Mouse (Mus musculus) midbrain, embryonic 15.5 days (tissue): ENCODE data around the gene Mrpl22. TPM values are rescaled to one million over a fixed set of nuclear protein-coding genes. Genes with fewer than 3 reads are reported as not detected.
"Not testable (repeated sequence)": the region's sequence is repeated elsewhere in the genome, so short reads cannot be mapped to it uniquely, and the experiment has no call there.

Experiments used
- ATAC-seq: fragments of 200-750 bp; cut with Nextera tagmentation; replicated peaks from 2 replicates; pipeline ENCODE4 v1.8.0; 2017; ENCODE audit warnings: moderate TSS enrichment
- H3K27ac ChIP-seq: fragments of 300-500 bp; sonication (generic); 2 replicates; pipeline ENCODE4 v1.5.1; 2015; ENCODE audit warnings: mild to moderate bottlenecking, inconsistent platforms
- H3K27me3 ChIP-seq: fragments of 300-500 bp; sonication (generic); replicated peaks from 2 replicates; pipeline ENCODE4 v1.6.1; 2015; ENCODE audit warnings: inconsistent platforms
- H3K36me3 ChIP-seq: fragments of 300-500 bp; sonication (generic); replicated peaks from 2 replicates; pipeline ENCODE4 v1.6.1; 2015; ENCODE audit warnings: inconsistent platforms
- H3K4me1 ChIP-seq: fragments of 300-500 bp; sonication (generic); 2 replicates; pipeline ENCODE4 v1.6.1; 2015; ENCODE audit warnings: inconsistent platforms
- H3K4me2 ChIP-seq: fragments of 300-500 bp; sonication (generic); 2 replicates; pipeline ENCODE4 v1.6.1; 2015; ENCODE audit warnings: inconsistent platforms, mild to moderate bottlenecking, moderate library complexity
- H3K4me3 ChIP-seq: fragments of 300-500 bp; sonication (generic); 2 replicates; pipeline ENCODE4 v1.5.1; 2015; ENCODE audit warnings: mild to moderate bottlenecking, inconsistent platforms
- H3K9ac ChIP-seq: fragments of 300-500 bp; sonication (generic); 2 replicates; pipeline ENCODE4 v1.6.1; 2015; ENCODE audit warnings: mild to moderate bottlenecking, inconsistent platforms
- H3K9me3 ChIP-seq: fragments of 300-500 bp; sonication (generic); 2 replicates; pipeline ENCODE4 v1.6.1; 2016; ENCODE audit warnings: inconsistent platforms
- WGBS: fragments of 180-500 bp; shearing (Covaris S2); methylation state at CpG from one replicate; pipeline ENCODE4 v1.1.7; 2015; ENCODE audit warnings: mixed read lengths; 5-methylcytosine and 5-hydroxymethylcytosine counted together
- polyA plus RNA-seq: library from polyadenylated mRNA; unstranded; fragments of >200 nt; fragmentation: Nextera tagmentation; extraction: Ambion mirVana; gene quantifications from 2 replicates; pipeline ENCODE4 v1.2.1, GENCODE M21; 2015

Gene Mrpl22
- polyA plus RNA-seq, 1 experiment from 2014 or later = 95.2 TPM

DNA sequence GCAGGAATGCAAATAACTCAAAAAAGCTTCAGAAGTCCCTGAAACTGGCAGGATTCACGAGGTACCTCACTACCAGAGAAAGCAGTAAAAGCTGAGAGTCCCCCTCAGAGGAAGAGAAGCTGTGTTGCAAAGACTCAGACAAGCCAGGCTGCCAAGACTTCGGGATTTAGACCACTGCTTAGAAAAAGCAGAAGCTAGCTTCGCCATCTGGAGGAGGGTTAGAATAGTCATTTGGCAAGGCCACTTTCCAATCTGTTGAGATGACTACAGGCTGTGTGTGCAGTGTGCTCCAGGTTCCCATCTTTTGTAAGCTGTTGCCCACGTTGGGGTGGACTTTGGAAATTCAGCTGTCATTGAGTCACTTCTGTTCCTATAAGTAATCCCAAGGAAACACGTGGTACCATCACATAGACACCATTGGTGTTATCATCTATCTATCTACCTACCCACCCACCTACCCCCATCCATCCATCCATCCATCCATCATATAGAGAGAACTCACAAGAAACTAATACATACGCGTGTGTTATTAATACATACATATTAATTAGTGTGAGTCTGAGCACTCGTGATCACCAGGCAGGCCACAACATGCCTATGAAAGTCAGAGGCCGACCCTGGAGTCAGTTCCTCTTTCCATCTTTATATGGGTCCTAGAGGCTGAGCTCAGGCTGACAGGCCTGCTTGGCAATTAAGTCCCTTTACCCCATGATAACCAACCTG lies 27.6 kb upstream of the Mrpl22 start:
- Histone ChIP-seq H3K4me3 (no peak overlapping the region), H3K9me3 (no peaks in the 10 kb centered on the region), H3K9ac (no peak overlapping the region), H3K4me2 (no peak overlapping the region), H3K27ac (no peak overlapping the region), H3K4me1 (no peaks in the 10 kb centered on the region), H3K27me3 (no peaks in the 10 kb centered on the region), H3K36me3 (peaks cover 61% of the 10 kb centered on the region)
- ATAC-seq = no peak
- WGBS = 92% methylated on average over 9 of the region's 9 CpGs

DNA sequence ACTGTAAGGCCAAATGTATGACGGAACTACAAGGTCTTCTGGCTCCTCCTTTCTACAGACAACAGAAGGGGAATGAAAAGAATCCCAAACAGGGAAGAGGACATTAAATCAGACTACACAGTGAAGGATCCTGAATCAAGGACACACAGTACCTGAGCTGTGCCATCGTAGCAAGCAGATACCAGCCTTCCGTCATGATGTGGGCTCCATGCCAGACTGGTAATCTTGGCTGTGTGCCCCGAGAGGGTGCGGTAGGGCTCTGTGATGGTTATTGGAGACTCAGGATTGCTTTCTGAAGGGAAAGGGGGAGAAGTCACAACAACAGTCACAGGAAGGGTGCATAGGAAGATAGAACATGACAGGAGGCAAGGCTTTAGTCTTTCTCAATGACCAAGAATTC lies 25.2 kb upstream of the Mrpl22 start:
- Histone ChIP-seq H3K27me3 (no peaks in the 10 kb centered on the region), H3K9me3 (no peaks in the 10 kb centered on the region), H3K9ac (no peak overlapping the region), H3K27ac (no peak overlapping the region), H3K4me2 (no peak overlapping the region), H3K4me3 (no peak overlapping the region), H3K4me1 (no peaks in the 10 kb centered on the region), H3K36me3 (peaks cover 60% of the 10 kb centered on the region)
- no peak for ATAC-seq
- WGBS = 90% methylated on average over 5 of the region's 5 CpGs

DNA sequence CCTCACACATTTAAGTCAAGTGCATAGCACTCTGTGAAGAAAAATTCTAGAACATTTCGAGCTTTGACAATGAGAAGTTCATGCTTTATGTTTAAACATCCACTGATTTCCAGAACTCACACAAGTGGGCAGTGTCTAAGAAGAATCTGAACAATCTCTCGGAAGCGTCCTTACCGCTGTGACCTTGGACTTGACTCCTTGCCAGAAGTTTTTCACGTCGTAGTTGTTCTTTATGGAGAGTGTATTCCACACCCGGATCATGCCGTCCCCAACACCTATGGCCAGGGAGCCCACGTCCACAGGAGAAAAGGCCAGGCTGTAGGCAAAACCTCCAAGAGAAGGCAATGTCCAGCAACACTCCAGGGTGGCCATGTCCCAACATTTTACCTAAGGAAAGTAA lies 16.0 kb upstream of the Mrpl22 start:
- Histone ChIP-seq H3K4me1 (no peaks in the 10 kb centered on the region), H3K4me3 (no peak overlapping the region), H3K4me2 (no peak overlapping the region), H3K36me3 (peaks cover 47% of the 10 kb centered on the region), H3K27ac (no peak overlapping the region), H3K9ac (no peak overlapping the region), H3K9me3 (no peaks in the 10 kb centered on the region), H3K27me3 (no peaks in the 10 kb centered on the region)
- no peak for ATAC-seq
- WGBS = 95% methylated on average over 9 of the region's 9 CpGs

DNA sequence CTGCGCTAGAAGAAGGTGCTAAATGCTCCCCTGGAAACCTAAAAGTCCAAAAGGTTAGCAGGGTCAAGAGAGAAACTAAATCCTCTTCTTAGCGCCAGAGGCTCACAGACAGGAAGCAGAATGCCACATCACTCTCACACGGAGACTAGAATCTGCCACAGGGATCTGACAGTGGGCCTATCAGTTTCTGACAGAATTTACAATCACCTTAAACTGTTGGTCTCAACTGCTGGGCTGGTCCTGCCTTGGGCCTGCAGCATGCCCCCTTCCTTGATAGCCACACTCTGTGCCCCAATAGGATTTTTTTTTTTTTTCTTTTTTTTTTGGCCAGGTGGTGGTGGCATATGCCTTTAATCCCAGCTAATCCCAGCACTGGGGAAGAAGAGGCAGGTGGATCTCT lies 14.6 kb upstream of the Mrpl22 start:
- H3K36me3 ChIP-seq = peaks cover 40% of the 10 kb centered on the region
- no peak overlapping the region for H3K27ac ChIP-seq
- ATAC-seq = no peak
- no peaks in the 10 kb centered on the region for H3K9me3 ChIP-seq
- no peak overlapping the region for H3K4me2 ChIP-seq
- WGBS = 92% methylated on average over 3 of the region's 3 CpGs
- no peak overlapping the region for H3K4me3 ChIP-seq
- H3K27me3 ChIP-seq = no peaks in the 10 kb centered on the region
- H3K4me1 ChIP-seq = no peaks in the 10 kb centered on the region
- no peak overlapping the region for H3K9ac ChIP-seq

DNA sequence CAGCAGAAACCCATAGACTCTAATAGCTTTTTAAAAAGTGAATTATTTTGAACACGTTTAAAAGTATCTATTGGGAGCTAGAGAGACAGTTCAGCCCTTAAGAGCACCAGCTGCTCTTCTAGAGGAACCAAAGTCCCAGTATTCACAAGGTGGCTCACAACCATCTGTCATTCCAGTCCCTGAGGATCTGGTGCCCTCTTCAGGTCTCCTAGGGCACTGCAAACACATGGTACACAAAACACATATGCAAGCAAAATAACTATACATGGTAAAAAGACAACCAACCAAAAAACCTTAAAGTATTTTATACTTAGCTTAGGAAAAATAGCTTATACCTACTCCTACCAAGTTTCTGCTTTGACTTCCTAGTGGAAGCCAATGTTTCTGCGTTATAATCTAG lies 6.4 kb upstream of the Mrpl22 start:
- Histone ChIP-seq H3K9ac (no peak overlapping the region), H3K27ac (no peak overlapping the region), H3K27me3 (no peaks in the 10 kb centered on the region), H3K9me3 (no peaks in the 10 kb centered on the region), H3K36me3 (peaks cover 26% of the 10 kb centered on the region), H3K4me3 (no peak overlapping the region), H3K4me1 (peaks cover 9% of the 10 kb centered on the region), H3K4me2 (no peak overlapping the region)
- 92% methylated on average over 2 of the region's 2 CpGs for WGBS
- no peak for ATAC-seq

DNA sequence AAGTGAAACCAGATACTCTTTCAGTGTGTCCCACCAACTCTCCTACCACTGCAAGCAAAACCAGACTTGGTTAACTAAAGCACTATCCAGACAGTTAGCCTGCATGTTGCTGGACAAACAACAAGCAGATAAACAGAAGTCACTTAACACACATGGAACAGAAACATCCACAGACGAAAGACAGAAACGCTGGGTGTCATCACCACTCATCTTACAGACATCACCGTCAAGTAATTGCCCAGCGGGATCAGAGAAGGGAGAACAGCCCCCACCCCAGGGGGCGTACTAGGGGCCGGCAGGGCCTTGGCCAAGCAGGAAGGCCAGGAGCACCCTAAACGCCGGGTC lies 3.7 kb upstream of the Mrpl22 start:
- Histone ChIP-seq H3K9ac (peak overlapping the region; percentile 73), H3K27ac (peak overlapping the region; percentile 73)
- ATAC-seq = no peak

DNA sequence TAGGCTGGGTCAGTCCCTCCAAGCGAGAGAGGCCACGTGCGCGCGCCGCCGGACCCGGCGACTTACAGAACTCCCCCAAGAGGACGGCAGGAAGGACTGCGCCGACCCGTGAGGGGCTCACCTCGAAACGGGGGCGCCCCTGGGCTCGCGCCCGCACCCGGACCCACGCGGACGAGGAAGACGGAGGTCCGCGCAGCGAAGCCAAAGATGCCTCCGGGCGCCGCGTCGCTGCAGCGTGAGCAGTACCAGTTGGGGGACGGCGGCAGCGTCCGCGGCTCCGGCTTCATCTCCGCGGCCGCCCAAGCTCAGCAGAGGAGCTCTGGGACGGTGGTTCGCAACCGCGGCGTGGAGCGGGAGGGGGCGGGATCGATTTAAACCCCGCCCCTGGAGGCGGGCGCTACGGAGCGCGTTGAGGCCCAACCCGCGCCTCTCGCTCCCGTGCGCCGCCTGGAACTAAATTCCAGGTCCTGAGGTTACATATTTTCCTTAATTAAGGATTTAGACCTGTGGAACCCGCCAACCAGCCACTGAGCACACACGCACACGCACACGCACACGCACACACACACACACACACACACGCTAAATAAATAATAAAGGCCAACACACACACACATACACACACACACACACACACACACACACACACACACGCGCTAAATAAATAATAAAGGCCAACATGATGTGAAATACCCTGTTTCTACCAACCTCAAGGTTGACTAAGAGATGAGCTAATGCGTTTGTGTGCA lies 3.1 kb upstream of the Mrpl22 start, which contains the start of gene Gemin5:
TSS of gene Gemin5 (minus strand) at position 373 of the 749 bp plus-strand sequence.
- WGBS = 1% methylated on average over 71 of the region's 71 CpGs

More for the DNA sequence above, 3.7 kb upstream of the Mrpl22 start:
- Histone ChIP-seq H3K4me2 (peak overlapping the region; percentile 67), H3K4me3 (peak overlapping the region; percentile 87), H3K36me3 (peaks cover 16% of the 10 kb centered on the region), H3K9me3 (no peaks in the 10 kb centered on the region), H3K27me3 (no peaks in the 10 kb centered on the region), H3K4me1 (peaks cover 21% of the 10 kb centered on the region)
- WGBS = under 1% methylated on average over 8 of the region's 8 CpGs

DNA sequence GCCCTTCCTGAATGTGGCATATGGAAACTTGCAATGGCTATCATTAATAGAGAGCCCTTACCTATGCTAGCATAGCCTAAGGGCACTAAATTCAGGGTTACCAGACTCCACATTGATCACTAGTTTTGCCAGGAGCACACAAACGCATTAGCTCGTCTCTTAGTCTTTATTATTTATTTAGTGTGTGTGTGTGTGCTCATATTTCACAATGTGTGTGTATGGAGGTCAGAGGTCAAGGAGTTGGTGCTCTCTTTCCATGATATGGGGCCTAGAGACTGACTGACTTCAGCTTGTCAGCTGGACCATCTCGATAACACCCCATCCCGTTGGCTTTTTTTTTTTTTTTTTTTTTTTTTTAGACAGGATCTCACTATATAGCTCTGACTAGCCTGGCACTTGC lies 1.8 kb upstream of the Mrpl22 start:
- 93% methylated on average over 4 of the region's 4 CpGs for WGBS
- H3K4me3 ChIP-seq = no peak overlapping the region
- no peaks in the 10 kb centered on the region for H3K9me3 ChIP-seq
- H3K27ac ChIP-seq = no peak overlapping the region
- no peak overlapping the region for H3K4me2 ChIP-seq
- no peaks in the 10 kb centered on the region for H3K27me3 ChIP-seq
- H3K4me1 ChIP-seq = peaks cover 22% of the 10 kb centered on the region
- ATAC-seq = no peak
- no peak overlapping the region for H3K9ac ChIP-seq
- H3K36me3 ChIP-seq = peaks cover 25% of the 10 kb centered on the region

More for the DNA sequence above, 3.1 kb upstream of the Mrpl22 start, which contains the start of gene Gemin5:
- no peaks in the 10 kb centered on the region for H3K9me3 ChIP-seq
- peak within 1 kb of the TSS; percentile 87 for H3K4me3 ChIP-seq
- ATAC-seq = peak; percentile 83
- H3K36me3 ChIP-seq = peaks cover 16% of the 10 kb centered on the region
- peak within 1 kb of the TSS; percentile 67 for H3K4me2 ChIP-seq
- peak within 1 kb of the TSS; percentile 73 for H3K9ac ChIP-seq
- H3K27ac ChIP-seq = peak within 1 kb of the TSS; percentile 73
- H3K27me3 ChIP-seq = no peaks in the 10 kb centered on the region
- H3K4me1 ChIP-seq = peaks cover 22% of the 10 kb centered on the region

DNA sequence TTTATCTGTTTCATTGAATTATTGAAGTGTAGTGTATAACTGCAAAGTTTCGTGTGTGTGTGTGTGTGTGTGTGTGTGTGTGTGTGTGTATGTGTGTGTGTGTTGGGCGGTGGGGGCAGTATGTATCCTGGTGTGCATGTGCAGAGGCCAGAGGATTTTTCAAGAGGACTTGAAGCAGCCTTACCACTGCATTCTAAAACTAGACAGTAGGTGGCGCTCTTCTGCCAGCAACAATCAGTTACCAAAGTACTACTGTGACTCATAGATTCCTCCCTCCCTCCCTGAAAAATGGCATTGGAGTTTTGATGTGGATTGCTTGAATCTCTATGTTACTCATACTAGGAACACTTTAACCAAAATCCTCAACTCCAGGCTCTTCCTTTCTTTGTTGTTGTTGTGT lies 8.1 kb downstream of the Mrpl22 start:
- Histone ChIP-seq H3K9ac (no peak overlapping the region), H3K36me3 (peaks cover 32% of the 10 kb centered on the region), H3K9me3 (no peaks in the 10 kb centered on the region), H3K4me2 (no peak overlapping the region), H3K4me1 (no peaks in the 10 kb centered on the region), H3K27ac (no peak overlapping the region), H3K4me3 (no peak overlapping the region), H3K27me3 (no peaks in the 10 kb centered on the region)
- WGBS = 20% methylated on average over 3 of the region's 3 CpGs
- no peak for ATAC-seq

DNA sequence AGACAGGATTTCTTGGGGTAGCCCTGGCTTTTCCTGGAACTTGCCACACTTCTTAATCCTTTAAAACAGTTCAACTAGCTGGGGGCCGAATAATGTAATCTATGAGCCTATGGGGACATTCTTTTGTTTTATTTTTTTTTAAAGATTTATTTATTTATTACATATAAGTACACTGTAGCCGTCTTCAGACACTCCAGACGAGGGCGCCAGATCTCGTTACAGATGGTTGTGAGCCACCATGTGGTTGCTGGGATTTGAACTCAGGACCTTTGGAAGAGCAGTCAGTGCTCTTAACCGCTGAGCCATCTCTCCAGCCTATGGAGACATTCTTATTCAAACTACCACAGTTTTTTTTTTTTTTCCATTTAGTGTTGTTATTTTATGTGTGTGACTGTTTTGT lies 8.5 kb downstream of the Mrpl22 start:
- H3K9ac ChIP-seq, H3K27ac ChIP-seq, H3K4me2 ChIP-seq, H3K9me3 ChIP-seq, H3K4me1 ChIP-seq, H3K4me3 ChIP-seq, H3K27me3 ChIP-seq, ATAC-seq: not testable (repeated sequence)
- peaks cover 32% of the 10 kb centered on the region for H3K36me3 ChIP-seq
- 93% methylated on average over 6 of the region's 6 CpGs for WGBS

DNA sequence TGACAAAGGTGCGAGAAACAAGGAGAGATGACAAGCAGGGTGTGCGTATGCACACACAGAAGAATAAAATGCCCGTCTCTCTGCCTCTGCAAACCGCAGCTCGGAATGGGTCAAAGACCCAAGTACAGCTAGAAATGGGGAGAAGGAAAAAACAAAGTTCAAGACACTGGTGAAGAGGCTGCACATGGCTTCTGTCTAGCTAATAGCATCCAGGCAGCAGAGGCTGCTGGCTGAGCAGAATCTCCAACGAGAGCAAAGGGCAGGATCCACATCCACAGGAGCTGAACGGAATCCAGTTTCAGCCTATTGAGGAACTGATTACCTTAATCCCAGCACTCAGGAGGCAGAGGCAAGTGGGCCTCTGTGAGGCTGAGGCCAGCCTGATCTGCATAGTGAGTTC lies 9.3 kb downstream of the Mrpl22 start:
- WGBS = 89% methylated on average over 7 of the region's 7 CpGs
- ATAC-seq = no peak
- H3K4me3 ChIP-seq = no peak overlapping the region

DNA sequence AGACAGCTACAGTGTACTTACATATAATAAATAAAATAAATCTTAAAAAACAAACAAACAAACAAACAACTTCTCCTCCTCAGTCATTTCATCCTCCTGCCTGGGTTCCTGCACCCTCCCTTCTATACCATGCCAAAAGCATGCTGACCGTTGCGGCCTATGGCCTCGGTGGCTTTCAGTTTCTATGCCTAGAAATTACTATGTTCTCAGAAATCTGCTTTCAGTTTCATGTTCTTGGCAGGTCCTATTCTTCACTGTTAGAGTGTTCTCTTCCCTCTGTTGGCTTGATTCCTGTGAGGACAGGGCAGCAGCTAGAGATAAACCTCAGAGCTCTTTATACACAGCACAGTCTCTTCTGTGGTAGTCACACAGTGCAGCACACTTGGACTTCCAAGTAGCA lies 12.1 kb downstream of the Mrpl22 start:
- Histone ChIP-seq H3K27ac (no peak overlapping the region), H3K4me3 (no peak overlapping the region), H3K27me3 (no peaks in the 10 kb centered on the region), H3K4me1 (no peaks in the 10 kb centered on the region), H3K36me3 (peaks cover 3% of the 10 kb centered on the region; the same call in 1 of the 2 replicates), H3K4me2 (no peak overlapping the region), H3K9ac (no peak overlapping the region), H3K9me3 (no peaks in the 10 kb centered on the region)
- ATAC-seq = no peak
- WGBS = 93% methylated on average over 3 of the region's 3 CpGs

More for the DNA sequence above, 9.3 kb downstream of the Mrpl22 start:
- no peak overlapping the region for H3K9ac ChIP-seq
- H3K4me2 ChIP-seq = no peak overlapping the region
- no peaks in the 10 kb centered on the region for H3K27me3 ChIP-seq
- H3K27ac ChIP-seq = no peak overlapping the region
- no peaks in the 10 kb centered on the region for H3K9me3 ChIP-seq
- H3K4me1 ChIP-seq = no peaks in the 10 kb centered on the region
- peaks cover 25% of the 10 kb centered on the region for H3K36me3 ChIP-seq

DNA sequence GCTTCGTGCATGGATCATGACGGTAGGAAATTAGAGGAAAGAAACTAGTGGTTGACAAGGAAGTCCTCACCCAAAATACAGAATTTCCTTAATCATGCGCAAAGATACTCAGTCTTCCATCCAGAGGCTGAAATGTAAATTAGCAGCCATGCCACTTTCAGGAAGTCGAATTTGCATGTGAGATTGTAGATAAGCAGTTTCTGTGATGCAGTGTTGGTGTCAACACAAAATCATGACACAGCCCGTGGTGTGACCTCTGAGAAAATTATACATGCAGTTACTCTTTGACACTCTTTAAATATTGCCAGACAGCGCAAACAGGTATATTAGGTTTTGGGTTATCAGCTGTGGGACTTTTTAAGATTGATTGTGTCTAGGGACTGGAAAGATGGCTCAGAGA lies 18.2 kb downstream of the Mrpl22 start:
- 94% methylated on average over 6 of the region's 6 CpGs for WGBS
- no peaks in the 10 kb centered on the region for H3K36me3 ChIP-seq
- no peak for ATAC-seq
- no peak overlapping the region for H3K27ac ChIP-seq
- H3K4me3 ChIP-seq = no peak overlapping the region
- H3K4me1 ChIP-seq = no peaks in the 10 kb centered on the region
- H3K9ac ChIP-seq = no peak overlapping the region
- H3K4me2 ChIP-seq = no peak overlapping the region
- no peaks in the 10 kb centered on the region for H3K27me3 ChIP-seq
- H3K9me3 ChIP-seq = no peaks in the 10 kb centered on the region
